Mouse (Mus musculus) spleen, adult 2 months (tissue): ENCODE measurements around the gene Mrpl58. TPM values are rescaled to one million over a fixed set of nuclear protein-coding genes. Genes with fewer than 3 reads are reported as not detected.
A peak's percentile ranks its signal among the peaks of the same experiment; 100 is the strongest.

Experiments used
- DNase-seq, 2 experiments: peaks; one replicate each; pipeline versions ENCODE4 v3.0.0 to v3.0.0-alpha.2; 2012 to 2021; ENCODE audit warnings: low spot score in 2 of 2, low read depth in 1 of 2
- H3K27ac ChIP-seq: fragments of 200-500 bp; 2 replicates; pipeline ENCODE4 v1.5.1; 2012; ENCODE audit warnings: low read length, inconsistent platforms; ENCODE audit not compliant: insufficient read depth
- H3K27me3 ChIP-seq: fragments of 200-500 bp; 2 replicates; pipeline ENCODE4 v1.6.1; 2012; ENCODE audit warnings: mild to moderate bottlenecking, moderate library complexity, low read length, inconsistent platforms; ENCODE audit not compliant: control insufficient read depth, insufficient read depth
- H3K36me3 ChIP-seq: fragments of 200-500 bp; 2 replicates; pipeline ENCODE4 v1.6.1; 2012; ENCODE audit warnings: mild to moderate bottlenecking, low read length, inconsistent platforms; ENCODE audit not compliant: control insufficient read depth, insufficient read depth
- H3K4me1 ChIP-seq: fragments of 200-500 bp; 2 replicates; pipeline ENCODE4 v1.6.1; 2011; ENCODE audit warnings: inconsistent platforms; ENCODE audit not compliant: control insufficient read depth, insufficient read depth, insufficient read length
- H3K4me3 ChIP-seq: fragments of 200-500 bp; 2 replicates; pipeline ENCODE4 v1.5.1; 2011; ENCODE audit warnings: mild to moderate bottlenecking, inconsistent platforms; ENCODE audit not compliant: insufficient read depth, insufficient read length; ENCODE audit errors: extremely low read depth
- CTCF ChIP-seq: fragments of 200-500 bp; IDR thresholded peaks from 2 replicates; pipeline ENCODE4 v1.5.1; 2011; ENCODE audit warnings: mild to moderate bottlenecking, inconsistent platforms; ENCODE audit not compliant: insufficient read depth, insufficient read length, insufficient replicate concordance; ENCODE audit errors: extremely low read depth
- POLR2A ChIP-seq: fragments of 200-500 bp; IDR thresholded peaks from 2 replicates; pipeline ENCODE4 v1.6.1; 2011; ENCODE audit warnings: low read depth, low read length, inconsistent platforms
- WGBS: fragments of 180-500 bp; shearing (Covaris S2); methylation state at CpG from one replicate; pipeline ENCODE4 v1.1.7; 2018; 5-methylcytosine and 5-hydroxymethylcytosine counted together
- polyA plus RNA-seq: library from polyadenylated mRNA; depleted of rRNA; stranded (reverse); fragments of >200 nt; gene quantifications from 2 replicates; pipeline ENCODE4 v1.2.3, GENCODE M21; 2012

Mrpl58 gene
- polyA plus RNA-seq, 1 experiment = 48.3 TPM

GRCm38 (mm10) chr11:115373805-115374694 is 29.5 kb upstream of the Mrpl58 start:
- TF ChIP-seq POLR2A (no peak), CTCF (no peak)
- H3K4me1 ChIP-seq = peaks cover 2% of the 10 kb centered on the region; the same call in 1 of the 2 replicates
- DNase-seq = no peak
- peak overlapping the region; percentile 10; the same call in 1 of the 2 replicates for H3K27ac ChIP-seq
- H3K4me3 ChIP-seq = peak overlapping the region; percentile 12; the same call in 1 of the 2 replicates
- H3K27me3 ChIP-seq = peaks cover 3% of the 10 kb centered on the region
- 3% methylated on average over 30 of the region's 30 CpGs for WGBS
- H3K36me3 ChIP-seq = no peaks in the 10 kb centered on the region

GRCm38 (mm10) chr11:115374695-115375425 is 28.7 kb upstream of the Mrpl58 start:
- TF ChIP-seq POLR2A (no peak), CTCF (no peak)
- H3K4me3 ChIP-seq = no peak overlapping the region
- WGBS = 63% methylated on average over 12 of the region's 12 CpGs
- no peaks in the 10 kb centered on the region for H3K36me3 ChIP-seq
- peaks cover 3% of the 10 kb centered on the region for H3K27me3 ChIP-seq
- H3K27ac ChIP-seq = no peak overlapping the region
- H3K4me1 ChIP-seq = peaks cover 2% of the 10 kb centered on the region; the same call in 1 of the 2 replicates
- no peak for DNase-seq

GRCm38 (mm10) chr11:115376722-115377121 is 26.8 kb upstream of the Mrpl58 start:
- no peak for TF ChIP-seq POLR2A
- TF ChIP-seq CTCF = no peak
- DNase-seq = no peak
- peaks cover 8% of the 10 kb centered on the region for H3K27me3 ChIP-seq
- no peak overlapping the region for H3K4me3 ChIP-seq
- 66% methylated on average over 7 of the region's 7 CpGs for WGBS
- H3K36me3 ChIP-seq = no peaks in the 10 kb centered on the region
- H3K27ac ChIP-seq = no peak overlapping the region
- peaks cover 4% of the 10 kb centered on the region for H3K4me1 ChIP-seq

- WGBS = 65% methylated on average over 4 of the region's 4 CpGs
- no peak overlapping the region for H3K27ac ChIP-seq
Measured at GRCm38 (mm10) chr11:115377254-115377653, 26.3 kb upstream of the Mrpl58 start.

DNA sequence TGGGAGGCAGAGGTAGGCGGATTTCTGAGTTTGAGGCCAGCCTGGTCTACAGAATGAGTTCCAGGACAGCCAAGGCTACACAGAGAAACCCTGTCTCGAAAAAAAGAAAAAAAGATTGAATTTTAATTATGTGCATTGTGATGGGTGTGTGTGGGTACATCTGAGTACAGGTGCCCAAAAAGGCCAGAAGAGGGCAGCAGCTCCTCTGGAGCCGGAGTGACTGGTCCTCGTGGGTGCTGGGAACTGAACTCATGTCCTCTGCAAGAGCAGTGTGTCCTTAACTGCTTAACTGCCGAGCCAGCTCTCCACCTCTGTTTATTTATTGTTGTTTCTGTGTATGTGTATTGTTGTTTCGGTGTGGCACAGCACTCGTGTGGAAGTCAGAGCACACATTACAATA is 25.7 kb upstream of the Mrpl58 start:
- H3K27me3 ChIP-seq = peaks cover 19% of the 10 kb centered on the region

More at GRCm38 (mm10) chr11:115377254-115377653, 26.3 kb upstream of the Mrpl58 start:
- no peak for TF ChIP-seq CTCF
- no peak for TF ChIP-seq POLR2A
- peaks cover 9% of the 10 kb centered on the region for H3K4me1 ChIP-seq
- no peaks in the 10 kb centered on the region for H3K36me3 ChIP-seq
- H3K27me3 ChIP-seq = peaks cover 14% of the 10 kb centered on the region
- no peak overlapping the region for H3K4me3 ChIP-seq
- no peak for DNase-seq

DNA sequence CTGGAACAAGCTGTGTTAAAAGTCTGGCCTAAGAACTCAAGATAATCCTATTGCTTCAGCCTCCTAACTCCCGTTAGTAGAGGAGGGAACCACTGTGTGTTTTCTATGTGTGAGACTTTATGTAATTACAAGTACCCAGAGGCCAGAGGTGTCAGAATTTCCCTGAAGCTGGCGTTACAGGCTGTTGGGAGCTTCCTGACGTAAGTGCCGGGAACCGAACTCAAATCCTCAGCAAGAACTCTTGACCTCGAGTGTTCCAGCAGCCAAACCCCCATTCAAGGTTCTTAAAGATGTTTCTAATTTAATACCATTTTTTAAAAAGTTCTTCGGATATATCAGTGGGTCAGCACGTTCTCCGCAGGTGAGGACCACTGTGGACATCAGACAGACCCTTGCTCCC is 22.3 kb upstream of the Mrpl58 start:
- WGBS = 61% methylated on average over 9 of the region's 9 CpGs
- no peak for TF ChIP-seq CTCF
- no peak for TF ChIP-seq POLR2A
- Histone ChIP-seq H3K4me3 (no peak overlapping the region; the same call in 1 of the 2 replicates), H3K36me3 (no peaks in the 10 kb centered on the region), H3K27ac (peak overlapping the region; percentile 45; the same call in 1 of the 2 replicates), H3K4me1 (peaks cover 9% of the 10 kb centered on the region), H3K27me3 (peaks cover 23% of the 10 kb centered on the region)
- DNase-seq = no peak

More for the DNA sequence above, 25.7 kb upstream of the Mrpl58 start:
- DNase-seq = no peak
- Histone ChIP-seq H3K4me1 (peaks cover 11% of the 10 kb centered on the region), H3K36me3 (no peaks in the 10 kb centered on the region), H3K27ac (no peak overlapping the region), H3K4me3 (no peak overlapping the region)
- WGBS = 88% methylated on average over 7 of the region's 7 CpGs
- TF ChIP-seq POLR2A = no peak
- no peak for TF ChIP-seq CTCF
